Mouse (Mus musculus): ENCODE measurements around the gene Armh4.

The Armh4 gene

DNA sequence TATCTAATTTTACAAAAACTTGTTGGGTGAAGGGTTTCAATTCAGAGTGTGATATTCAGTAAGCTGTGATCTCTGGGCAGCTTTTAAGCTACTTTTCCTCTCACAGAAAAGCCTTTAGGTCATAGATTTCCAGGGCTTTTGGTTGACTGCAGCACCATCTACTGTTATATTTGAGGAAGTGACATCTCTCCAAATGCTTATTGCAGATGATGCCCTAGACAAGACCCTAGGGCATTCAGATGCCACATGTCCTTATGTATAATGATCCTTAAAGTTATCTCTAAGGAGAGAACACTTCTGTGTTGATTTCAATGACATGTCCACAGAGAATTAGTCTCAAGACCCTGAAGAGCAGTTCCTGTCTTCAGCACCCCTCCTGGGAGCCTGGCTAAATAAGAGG, 49.2 kb downstream of the Armh4 start:
- peak in 1 of 2 experiments; percentile 3 for DNase-seq

DNA sequence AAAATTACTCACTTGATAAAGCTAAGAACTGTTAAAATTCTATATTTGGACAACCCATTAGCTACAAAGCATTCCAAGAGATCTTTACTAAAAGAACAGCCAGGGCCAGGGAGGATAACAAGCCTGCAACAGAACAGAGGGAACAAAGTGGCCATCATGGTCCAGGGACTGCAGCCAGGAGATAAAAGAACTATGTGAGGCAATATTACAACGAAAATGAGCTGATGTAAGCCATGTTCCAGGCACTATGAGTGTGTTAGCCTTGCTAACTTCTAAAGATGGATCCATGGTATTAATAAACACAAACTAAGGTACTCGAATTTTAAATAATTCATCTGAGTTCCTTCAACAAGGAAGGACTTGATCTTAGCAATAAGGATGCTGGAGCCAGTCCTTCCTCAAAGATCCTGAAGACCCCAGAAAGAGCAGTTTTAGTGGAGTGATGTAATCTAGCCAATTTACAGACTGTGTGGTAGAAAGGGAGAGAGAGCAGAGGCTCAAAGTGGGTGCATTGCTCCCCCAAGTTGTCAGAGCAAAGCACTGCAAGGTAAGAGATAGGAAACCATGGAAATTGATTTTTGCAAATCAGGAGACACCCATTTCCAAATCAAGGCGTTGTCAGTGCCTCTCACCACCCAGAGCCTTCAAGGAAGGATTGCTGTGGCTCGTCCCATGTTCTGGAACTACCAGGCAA, 59.7 kb downstream of the Armh4 start:
- DNase-seq, result peak; percentile 4 to 16

DNA sequence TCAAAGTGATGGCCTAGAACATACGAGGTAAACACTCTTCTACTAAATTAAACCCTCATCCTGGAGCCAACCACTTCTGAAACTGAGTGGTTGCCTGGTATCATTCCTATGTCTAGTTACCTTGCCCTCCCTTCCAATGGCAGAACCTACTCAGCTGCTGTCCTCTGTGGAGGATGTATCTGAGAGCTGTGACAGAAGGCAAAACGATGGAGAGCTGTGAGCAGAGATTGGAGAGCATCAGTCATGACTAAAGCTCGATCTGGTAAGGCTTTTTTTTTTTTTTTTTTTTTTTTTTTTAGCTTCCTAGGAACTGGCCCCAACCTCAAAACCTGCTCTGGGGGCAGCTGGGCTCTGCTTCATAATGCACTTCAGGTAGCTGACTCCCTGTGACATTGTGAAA, 60.4 kb downstream of the Armh4 start:
- DNase-seq, result no peak

DNA sequence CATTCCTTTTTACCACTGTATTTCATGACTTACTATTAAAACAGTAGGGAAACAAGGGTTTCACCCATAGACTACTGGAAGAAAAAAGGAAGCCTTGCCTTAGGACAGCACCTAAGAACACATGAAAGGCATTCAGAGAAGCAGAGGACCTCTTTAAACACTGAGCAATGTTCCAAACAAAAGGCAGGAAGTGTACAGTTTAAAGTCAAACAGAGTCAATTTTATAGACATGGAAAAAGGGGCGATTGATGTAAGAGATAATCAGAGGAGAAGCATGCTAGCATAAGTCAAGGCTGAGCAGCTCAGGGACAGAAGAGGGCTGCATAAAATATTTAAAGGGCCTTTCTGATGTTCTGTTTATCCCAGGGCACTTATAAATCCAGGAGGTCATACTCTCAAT, 61.9 kb downstream of the Armh4 start:
- DNase-seq, result no peak

- DNase-seq, result no peak
These were observed 63.5 kb downstream of the Armh4 start for GRCm38 (mm10) chr14:49719678-49720077.

DNA sequence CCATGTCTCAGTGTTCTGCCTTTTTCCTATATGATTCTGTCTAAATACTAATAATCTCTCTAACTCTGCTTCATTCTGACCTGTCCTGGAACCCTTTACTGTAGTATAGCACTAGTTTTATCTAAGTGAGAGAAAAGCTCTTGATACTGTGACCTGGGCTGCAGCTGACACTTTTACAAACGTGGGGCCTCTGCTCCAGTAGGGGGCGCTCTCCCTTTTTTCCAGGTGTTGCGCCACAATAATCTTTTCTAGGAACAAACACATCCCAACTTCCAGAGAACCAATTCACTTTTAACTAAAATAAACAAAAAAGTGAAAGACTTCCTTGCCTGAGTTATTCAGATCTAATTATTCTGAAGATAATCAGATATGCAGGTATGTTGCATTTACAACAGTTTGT, 72.2 kb downstream of the Armh4 start:
- DNase-seq, result peak in 1 of 2 experiments; percentile 8

DNA sequence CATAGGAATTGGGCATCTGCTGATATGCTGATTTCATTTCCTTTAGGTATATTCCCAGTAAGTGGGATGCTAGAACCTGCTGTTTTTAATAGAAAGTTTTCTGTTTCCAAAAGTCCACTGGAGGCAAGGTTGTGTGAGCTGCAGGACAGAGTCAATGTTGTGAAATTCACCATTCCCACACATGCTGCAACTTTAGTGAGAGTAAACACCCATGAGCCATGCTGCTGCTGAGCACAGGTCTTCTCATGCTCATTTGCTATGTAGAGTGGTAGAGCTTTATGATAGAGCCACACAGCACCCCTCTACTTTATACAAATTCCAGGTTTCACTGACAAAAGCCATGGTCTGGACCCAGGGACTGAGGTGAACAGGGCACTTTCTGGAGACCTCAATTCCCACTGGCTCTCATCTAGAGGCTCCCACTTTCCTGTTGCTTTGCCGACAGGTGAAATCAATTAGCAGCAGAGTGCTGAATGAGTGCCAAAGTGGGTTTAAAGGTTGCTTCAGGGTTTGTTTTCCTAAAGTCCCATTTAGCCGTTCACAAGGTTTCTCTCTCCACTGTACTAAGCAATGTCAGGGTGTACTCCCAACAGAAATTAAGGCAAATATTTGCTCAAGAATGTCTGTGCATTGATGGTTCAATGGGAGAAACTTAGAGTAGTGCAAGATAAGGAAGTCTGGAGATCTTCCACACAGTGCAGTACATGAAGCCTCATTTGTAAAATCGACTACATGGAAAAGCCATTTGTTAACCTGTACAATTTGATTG, 79.6 kb downstream of the Armh4 start:
- DNase-seq, result no peak

DNA sequence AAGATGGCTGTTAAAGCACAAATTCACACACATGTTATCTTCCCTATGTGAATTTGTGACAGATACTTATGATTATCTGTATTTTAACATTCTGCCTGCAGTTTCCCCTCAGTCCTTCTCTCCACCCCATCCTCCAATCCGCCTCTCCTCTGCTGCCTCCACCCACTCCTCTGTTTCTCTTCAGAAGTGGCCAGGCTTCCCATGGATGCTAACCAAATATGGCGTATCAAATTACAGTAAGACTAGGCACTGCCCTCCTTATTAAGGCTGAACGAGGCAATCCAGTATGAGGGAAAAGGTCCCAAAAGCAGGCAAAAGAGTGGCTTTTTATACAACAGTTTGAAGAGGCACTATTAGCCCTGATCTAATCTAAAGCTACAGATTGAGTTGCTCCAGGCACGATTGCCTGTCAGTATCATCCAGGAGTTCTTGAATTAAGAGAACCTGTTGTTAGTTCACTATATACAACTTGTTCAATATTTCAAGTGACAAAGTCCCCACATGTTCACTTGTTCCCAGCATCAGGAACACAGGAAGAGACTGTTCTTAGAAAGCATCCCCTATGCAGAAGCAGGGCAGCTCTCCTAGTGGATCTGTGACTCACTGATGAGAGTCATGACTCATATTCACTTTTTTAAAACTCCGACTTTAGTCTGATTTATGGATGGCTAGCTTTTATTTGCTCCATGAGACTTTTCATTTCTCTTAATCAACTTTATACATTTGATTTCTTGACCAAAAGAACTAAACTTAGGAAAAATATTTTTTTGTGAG, 103.5 kb downstream of the Armh4 start:
- DNase-seq, result no peak

- DNase-seq, result no peak
These were observed 106.6 kb downstream of the Armh4 start for GRCm38 (mm10) chr14:49676580-49676979.

DNA sequence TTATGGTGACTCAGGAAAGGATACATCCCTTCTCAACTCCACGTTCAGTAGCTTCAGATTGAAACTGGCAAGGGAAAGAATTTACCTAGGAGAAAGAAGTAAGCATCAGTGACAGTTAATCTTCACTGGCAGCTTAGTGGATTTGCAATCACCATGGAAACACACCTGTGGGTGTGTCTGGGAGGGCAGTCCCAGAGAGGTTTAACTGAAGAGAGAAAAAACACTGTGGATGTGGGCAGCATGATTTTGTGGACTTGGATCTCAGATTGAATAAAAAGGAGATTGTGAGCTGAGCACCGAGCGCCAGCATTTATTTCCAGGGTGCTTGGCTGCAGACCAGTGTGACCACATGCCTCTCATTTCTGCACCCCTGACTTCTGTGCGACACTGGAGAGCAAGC, 122.7 kb downstream of the Armh4 start:
- no peak for DNase-seq

GRCm38 (mm10) chr14:49649191-49649590, 134.0 kb downstream of the Armh4 start:
- DNase-seq, result no peak

DNA sequence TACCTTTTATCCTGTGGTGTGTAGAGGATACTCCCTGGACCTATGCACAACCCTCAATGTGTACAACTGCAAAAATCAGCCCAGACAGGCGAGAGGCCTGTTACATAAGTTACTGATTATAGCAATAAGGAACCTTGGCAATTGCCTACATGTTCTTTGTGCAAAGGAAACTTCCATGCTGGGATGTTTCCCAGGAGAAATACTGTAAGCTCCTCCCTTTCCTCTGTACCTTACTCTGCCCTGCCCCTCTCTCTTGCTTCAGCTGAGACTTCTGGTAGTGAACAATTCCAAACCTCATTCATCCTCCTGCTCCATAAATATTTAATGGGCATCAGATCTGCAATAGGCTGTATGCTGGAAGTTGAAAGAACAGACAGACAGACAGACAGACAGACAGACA, 145.8 kb downstream of the Armh4 start:
- DNase-seq, result no peak

DNA sequence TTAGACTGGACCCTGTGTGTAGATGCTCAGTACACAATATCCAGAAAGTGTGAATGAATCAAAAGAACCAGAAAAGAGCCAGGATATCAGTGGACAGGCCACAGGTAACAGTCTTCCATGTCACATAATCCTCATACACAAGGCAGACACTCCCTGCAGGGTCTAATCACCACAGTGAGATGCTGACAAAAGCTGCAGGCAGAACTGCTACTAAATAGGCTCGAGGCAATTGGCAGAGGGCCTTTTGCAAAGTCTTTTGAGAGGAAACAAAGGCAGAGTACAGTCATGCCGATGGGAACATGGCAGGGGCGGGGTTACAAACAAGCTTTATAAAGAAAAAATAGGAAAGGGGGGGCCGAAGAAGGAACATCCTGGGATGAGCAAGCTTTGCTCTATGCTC, 157.1 kb downstream of the Armh4 start:
- no peak for DNase-seq
